Mouse (Mus musculus): ENCODE measurements at regions not wholly inside any gene's neighbourhood (a gene's known extent, or its start where the extent isn't known, plus 50 kb on each side); places are given as distances from the start of the nearest gene placed in this dataset.

- TF ChIP-seq CTCF (IDR thresholded peaks at IDR 0.05; ENCODE audit: insufficient read depth, low read depth, low read length) = no peak
- no peak for TF ChIP-seq POLR2A (IDR thresholded peaks at IDR 0.05; ENCODE audit: insufficient read depth, low read depth, low read length)
Measured at GRCm38 (mm10) chr15:7723770-7724169, 86.9 kb upstream of the Gdnf start.

Measured in olfactory bulb, adult 2 months (tissue).